In genomic region chr19:41794017-41794416, GRCm38 (mm10) we compare ENCODE assay signal across 21 mouse cellular contexts. TPM values are rescaled to one million over a fixed set of nuclear protein-coding genes. Genes with fewer than 3 reads are reported as not detected.
DNase-seq lines count a peak whose midpoint lies in the region; ATAC-seq and TF ChIP-seq lines count a peak whose summit lies in the region.
"Had no signal": no experiment of that assay in that cellular context is flagged by ENCODE, and none has a peak within 500 bp of the region (broad histone marks: within the 10 kb centered on the region; RNA-seq: fewer than 3 reads in every experiment).

No protein-coding gene starts in this region.

- no peak overlapping the region for H3K4me2 ChIP-seq in kidney, postnatal 0 days (ENCODE audit: low read length)
- H3K4me2 ChIP-seq in stomach, embryonic 14.5 days (replicated peaks; ENCODE audit: low read depth, low read length) = no peak overlapping the region
- H3K4me2 ChIP-seq: embryonic facial prominence, embryonic 13.5 days; heart, embryonic 13.5 days; hindbrain, embryonic 13.5 days; limb, embryonic 12.5 days; liver, embryonic 12.5 days; neural tube, embryonic 12.5 days had no signal

- DNase-seq in kidney, postnatal 0 days (ENCODE audit: low spot score) = no peak
- DNase-seq in kidney, adult 8-10 months = no peak
- DNase-seq in A20 (ENCODE audit: low read depth, low spot score) = peak; percentile 8
- DNase-seq in embryo, embryonic 9.5 days (ENCODE audit: extremely low spot score) = no peak
- DNase-seq in left cerebral cortex, postnatal 36 days (ENCODE audit: low spot score in 2 of 2) = no peak
- DNase-seq: adrenal gland, adult 8-10 months; cerebellum, adult 9-11 months; heart, adult 11 months; lung, postnatal 10 days; right cerebral cortex, adult 18-20 months; thymus, adult 18-20 months had no signal

- no peak overlapping the region for H3K9ac ChIP-seq in kidney, postnatal 0 days (ENCODE audit: low read depth, low read length)
- H3K9ac ChIP-seq in stomach, embryonic 14.5 days (replicated peaks; ENCODE audit: low read depth, low read length) = no peak overlapping the region
- H3K9ac ChIP-seq: embryonic facial prominence, embryonic 13.5 days; heart, embryonic 13.5 days; hindbrain, embryonic 13.5 days; limb, embryonic 12.5 days; liver, embryonic 12.5 days; neural tube, embryonic 12.5 days had no signal

- no peaks in the 10 kb centered on the region; the same call in 1 of the 2 replicates for H3K4me1 ChIP-seq in kidney, postnatal 0 days (replicated peaks; ENCODE audit: insufficient read depth, low read length)
- H3K4me1 ChIP-seq in bone marrow macrophage, adult 2 months (ENCODE audit: control insufficient read depth, insufficient read depth, low read length) = peaks cover 49% of the 10 kb centered on the region
- H3K4me1 ChIP-seq in stomach, embryonic 14.5 days (ENCODE audit: control insufficient read depth, insufficient read depth, low read length) = 0 out of 2 replicates have a peak, but pooled peaks cover 3% of the 10 kb centered on the region
- H3K4me1 ChIP-seq: hindbrain, embryonic 13.5 days; limb, embryonic 12.5 days; neural tube, embryonic 12.5 days had no signal

- TF ChIP-seq CTCF in kidney, postnatal 0 days (IDR thresholded peaks at IDR 0.05; ENCODE audit: low read depth) = no peak
- TF ChIP-seq CTCF in bone marrow macrophage, adult 2 months (IDR thresholded peaks at IDR 0.05; ENCODE audit: low read depth, low read length) = no peak

- no peaks in the 10 kb centered on the region for H3K27me3 ChIP-seq in kidney, postnatal 0 days (ENCODE audit: insufficient read depth, low read length)
- no peaks in the 10 kb centered on the region for H3K27me3 ChIP-seq in stomach, embryonic 14.5 days (ENCODE audit: control insufficient read depth, insufficient read depth, low read length)
- H3K27me3 ChIP-seq: embryonic facial prominence, embryonic 13.5 days; heart, embryonic 13.5 days; hindbrain, embryonic 13.5 days; liver, embryonic 12.5 days; megakaryocyte, embryonic 14.5 days; neural tube, embryonic 12.5 days had no signal

- peak overlapping the region; percentile 80 for H3K27ac ChIP-seq in kidney, postnatal 0 days
- H3K27ac ChIP-seq in bone marrow macrophage, adult 2 months (ENCODE audit: insufficient read depth, low read depth, low read length) = peak overlapping the region; percentile 14; the same call in 1 of the 2 replicates
- peak overlapping the region; percentile 27; the same call in 1 of the 2 replicates for H3K27ac ChIP-seq in stomach, embryonic 14.5 days (ENCODE audit: low read length)
- H3K27ac ChIP-seq: embryonic facial prominence, embryonic 13.5 days; heart, embryonic 13.5 days; hindbrain, embryonic 13.5 days; limb, embryonic 12.5 days; liver, embryonic 12.5 days; neural tube, embryonic 12.5 days had no signal

- intact Hi-C loops in left cerebral cortex, postnatal 36 days (cut with DNase I) = no loop called here

- no peak for TF ChIP-seq POLR2A in bone marrow macrophage, adult 2 months (IDR thresholded peaks at IDR 0.05; ENCODE audit: borderline replicate concordance, low read depth, low read length)

- H3K4me3 ChIP-seq in kidney, postnatal 0 days (replicated peaks; ENCODE audit: low read depth, low read length) = no peak overlapping the region
- no peak overlapping the region for H3K4me3 ChIP-seq in bone marrow macrophage, adult 2 months (ENCODE audit: insufficient read depth, low read length)
- H3K4me3 ChIP-seq in stomach, embryonic 14.5 days (ENCODE audit: low read depth, low read length) = no peak overlapping the region
- H3K4me3 ChIP-seq: embryonic facial prominence, embryonic 13.5 days; heart, embryonic 13.5 days; hindbrain, embryonic 13.5 days; limb, embryonic 12.5 days; liver, embryonic 12.5 days; megakaryocyte, embryonic 14.5 days; neural tube, embryonic 12.5 days had no signal

- no peaks in the 10 kb centered on the region for H3K36me3 ChIP-seq in kidney, postnatal 0 days (ENCODE audit: insufficient read depth, low read length)
- peaks cover 4% of the 10 kb centered on the region; the same call in 1 of the 2 replicates for H3K36me3 ChIP-seq in stomach, embryonic 14.5 days (ENCODE audit: control insufficient read depth, insufficient read depth, low read length)
- H3K36me3 ChIP-seq: hindbrain, embryonic 13.5 days had no signal

- ATAC-seq in kidney, postnatal 0 days (replicated peaks; ENCODE audit: low FRiP score, low read depth) = no peak
- no peak for ATAC-seq in stomach, embryonic 14.5 days (ENCODE audit: insufficient number of reproducible peaks, insufficient read depth, low FRiP score, low read depth)
- ATAC-seq: inflammation-experienced regulatory T-cells, adult 6 months; liver, embryonic 12.5 days had no signal

- no peaks in the 10 kb centered on the region for H3K9me3 ChIP-seq in kidney, postnatal 0 days (replicated peaks; ENCODE audit: low read length)
- H3K9me3 ChIP-seq in stomach, embryonic 14.5 days (ENCODE audit: control insufficient read depth, low read depth, low read length) = no peaks in the 10 kb centered on the region
- H3K9me3 ChIP-seq: embryonic facial prominence, embryonic 13.5 days; heart, embryonic 13.5 days; hindbrain, embryonic 13.5 days; limb, embryonic 12.5 days; liver, embryonic 12.5 days; megakaryocyte, embryonic 14.5 days; neural tube, embryonic 12.5 days had no signal

RNA-seq across cellular contexts. Expression of gene Arhgap19, which starts 7.8 kb away (rescaled TPM):
- polyA plus RNA-seq in kidney, postnatal 0 days (2015; fragmentation: Nextera tagmentation; extraction: Ambion mirVana) = 9.1 and 9.5 TPM in 2 replicates
- polyA plus RNA-seq in bone marrow macrophage, adult 2 months (2012; ENCODE audit: insufficient read depth, insufficient read length, missing spikeins) = 67.7 and 73.9 TPM in 2 replicates
- polyA plus RNA-seq in stomach, embryonic 14.5 days (2014; fragmentation: Nextera tagmentation; extraction: Ambion mirVana) = 25.2 and 25.7 TPM in 2 replicates
- 1 to 10 TPM; 2.7 to 3.4 TPM for total RNA-seq in left cerebral cortex, postnatal 36 days (2021)

RNA-seq across cellular contexts. Expression of gene Frat1, which starts 35.8 kb away (rescaled TPM):
- polyA plus RNA-seq in kidney, postnatal 0 days (2015; fragmentation: Nextera tagmentation; extraction: Ambion mirVana) = 11.1 and 11.4 TPM in 2 replicates
- polyA plus RNA-seq in bone marrow macrophage, adult 2 months (2012; ENCODE audit: insufficient read depth, insufficient read length, missing spikeins) = 6.3 and 7.7 TPM in 2 replicates
- polyA plus RNA-seq in stomach, embryonic 14.5 days (2014; fragmentation: Nextera tagmentation; extraction: Ambion mirVana) = 12.9 and 14.1 TPM in 2 replicates
- total RNA-seq in left cerebral cortex, postnatal 36 days (2021) = 10 to 100 TPM; 15.5 to 17.6 TPM

RNA-seq across cellular contexts. Expression of gene Slit1, which starts 50.6 kb away (rescaled TPM):
- polyA plus RNA-seq in kidney, postnatal 0 days (2015; fragmentation: Nextera tagmentation; extraction: Ambion mirVana) = 3.2 and 3.4 TPM in 2 replicates
- 4.6 and 6.8 TPM in 2 replicates for polyA plus RNA-seq in bone marrow macrophage, adult 2 months (2012; ENCODE audit: insufficient read depth, insufficient read length, missing spikeins)
- polyA plus RNA-seq in stomach, embryonic 14.5 days (2014; fragmentation: Nextera tagmentation; extraction: Ambion mirVana) = 1.00 and 1.4 TPM in 2 replicates
- total RNA-seq in left cerebral cortex, postnatal 36 days (2021) = 10 to 100 TPM; 47.8 to 59.1 TPM
- polyA plus RNA-seq: inflammation-experienced regulatory T-cells, adult 6 months had no signal

RNA-seq across cellular contexts. Expression of gene Frat2, which starts 53.9 kb away (rescaled TPM):
- 5.8 and 7.2 TPM in 2 replicates for polyA plus RNA-seq in kidney, postnatal 0 days (2015; fragmentation: Nextera tagmentation; extraction: Ambion mirVana)
- 4.4 and 4.5 TPM in 2 replicates for polyA plus RNA-seq in bone marrow macrophage, adult 2 months (2012; ENCODE audit: insufficient read depth, insufficient read length, missing spikeins)
- 3.5 and 5.0 TPM in 2 replicates for polyA plus RNA-seq in stomach, embryonic 14.5 days (2014; fragmentation: Nextera tagmentation; extraction: Ambion mirVana)
- total RNA-seq in left cerebral cortex, postnatal 36 days (2021) = 10 to 100 TPM in 1 of 2 experiments, 1 to 10 TPM in 1; 7.6 to 10.2 TPM

Comparison
In these comparisons a context has a peak if more than half of its experiments do, and no peak if none do; other contexts are left out.
1. H3K27ac ChIP-seq: peak in every context shown above with its lines; median percentile 80 in kidney, postnatal 0 days; 27 in stomach, embryonic 14.5 days; 14 in bone marrow macrophage, adult 2 months.